Mouse (Mus musculus): ENCODE measurements at regions not wholly inside any gene's neighbourhood (a gene's known extent, or its start where the extent isn't known, plus 50 kb on each side); places are given as distances from the start of the nearest gene placed in this dataset.
A peak's percentile ranks its signal among the peaks of the same experiment; 100 is the strongest.

GRCm38 (mm10) chr17:9821358-9821757 is 151.8 kb upstream of the Pabpc6 start:
- H3K4me1 ChIP-seq (ENCODE audit: control insufficient read depth, insufficient read depth, low read length), result no peaks in the 10 kb centered on the region
- H3K9ac ChIP-seq (ENCODE audit: low read depth, low read length), result no peak overlapping the region
- H3K4me2 ChIP-seq (ENCODE audit: low read depth, low read length), result no peak overlapping the region
- no peak overlapping the region for H3K4me3 ChIP-seq (ENCODE audit: low read length)
- ATAC-seq, result no peak
- no peaks in the 10 kb centered on the region for H3K27me3 ChIP-seq (replicated peaks; ENCODE audit: control insufficient read depth, insufficient read depth, low read length)
- no peaks in the 10 kb centered on the region for H3K9me3 ChIP-seq (ENCODE audit: control insufficient read depth, low read length)
- no peaks in the 10 kb centered on the region for H3K36me3 ChIP-seq (ENCODE audit: control insufficient read depth, insufficient read depth, low read length)
- no peak overlapping the region for H3K27ac ChIP-seq (ENCODE audit: low read length)
- 74% methylated on average over 4 of the region's 4 CpGs for WGBS

- Histone ChIP-seq H3K36me3 (ENCODE audit: control insufficient read depth, insufficient read depth, low read length) (no peaks in the 10 kb centered on the region), H3K27me3 (replicated peaks; ENCODE audit: control insufficient read depth, insufficient read depth, low read length) (no peaks in the 10 kb centered on the region), H3K4me1 (ENCODE audit: control insufficient read depth, insufficient read depth, low read length) (no peaks in the 10 kb centered on the region), H3K9me3 (ENCODE audit: control insufficient read depth, low read length) (no peaks in the 10 kb centered on the region), H3K27ac (ENCODE audit: low read length) (no peak overlapping the region), H3K4me2 (ENCODE audit: low read depth, low read length) (no peak overlapping the region), H3K4me3 (ENCODE audit: low read length) (no peak overlapping the region), H3K9ac (ENCODE audit: low read depth, low read length) (no peak overlapping the region)
- ATAC-seq, result no peak
These were observed 147.5 kb upstream of the Pabpc6 start for GRCm38 (mm10) chr17:9817056-9817455.

- H3K27me3 ChIP-seq (replicated peaks; ENCODE audit: control insufficient read depth, insufficient read depth, low read length), result no peaks in the 10 kb centered on the region
- no peak overlapping the region for H3K4me2 ChIP-seq (ENCODE audit: low read depth, low read length)
- 85% methylated on average over 8 of the region's 8 CpGs for WGBS
- H3K9me3 ChIP-seq (ENCODE audit: control insufficient read depth, low read length), result no peaks in the 10 kb centered on the region
- no peaks in the 10 kb centered on the region for H3K4me1 ChIP-seq (ENCODE audit: control insufficient read depth, insufficient read depth, low read length)
- no peak for ATAC-seq
- H3K27ac ChIP-seq (ENCODE audit: low read length), result no peak overlapping the region
- no peak overlapping the region for H3K9ac ChIP-seq (ENCODE audit: low read depth, low read length)
- H3K4me3 ChIP-seq (ENCODE audit: low read length), result no peak overlapping the region
- H3K36me3 ChIP-seq (ENCODE audit: control insufficient read depth, insufficient read depth, low read length), result no peaks in the 10 kb centered on the region
These were observed 127.6 kb upstream of the Pabpc6 start for GRCm38 (mm10) chr17:9797069-9797468.

- ATAC-seq, result no peak
- Histone ChIP-seq H3K9me3 (ENCODE audit: control insufficient read depth, low read length) (no peaks in the 10 kb centered on the region), H3K27ac (ENCODE audit: low read length) (no peak overlapping the region)
These were observed 126.9 kb upstream of the Pabpc6 start for GRCm38 (mm10) chr17:9796225-9796988.

GRCm38 (mm10) chr17:9778866-9779265 is 109.3 kb upstream of the Pabpc6 start:
- Histone ChIP-seq H3K9ac (ENCODE audit: low read depth, low read length) (no peak overlapping the region), H3K36me3 (ENCODE audit: control insufficient read depth, insufficient read depth, low read length) (no peaks in the 10 kb centered on the region), H3K4me3 (ENCODE audit: low read length) (no peak overlapping the region), H3K9me3 (ENCODE audit: control insufficient read depth, low read length) (no peaks in the 10 kb centered on the region), H3K4me1 (ENCODE audit: control insufficient read depth, insufficient read depth, low read length) (no peaks in the 10 kb centered on the region), H3K27ac (ENCODE audit: low read length) (no peak overlapping the region), H3K4me2 (ENCODE audit: low read depth, low read length) (no peak overlapping the region), H3K27me3 (replicated peaks; ENCODE audit: control insufficient read depth, insufficient read depth, low read length) (no peaks in the 10 kb centered on the region)
- ATAC-seq, result no peak
- 91% methylated on average over 5 of the region's 5 CpGs for WGBS

More at GRCm38 (mm10) chr17:9796225-9796988, 126.9 kb upstream of the Pabpc6 start:
- Histone ChIP-seq H3K36me3 (ENCODE audit: control insufficient read depth, insufficient read depth, low read length) (no peaks in the 10 kb centered on the region), H3K4me3 (ENCODE audit: low read length) (no peak overlapping the region), H3K9ac (ENCODE audit: low read depth, low read length) (no peak overlapping the region), H3K4me2 (ENCODE audit: low read depth, low read length) (no peak overlapping the region), H3K4me1 (ENCODE audit: control insufficient read depth, insufficient read depth, low read length) (no peaks in the 10 kb centered on the region), H3K27me3 (replicated peaks; ENCODE audit: control insufficient read depth, insufficient read depth, low read length) (no peaks in the 10 kb centered on the region)
- WGBS, result 72% methylated on average over 13 of the region's 13 CpGs

GRCm38 (mm10) chr17:9777165-9777564 is 107.6 kb upstream of the Pabpc6 start:
- ATAC-seq, result no peak
- Histone ChIP-seq H3K9me3 (ENCODE audit: control insufficient read depth, low read length) (no peaks in the 10 kb centered on the region), H3K4me3 (ENCODE audit: low read length) (no peak overlapping the region), H3K9ac (ENCODE audit: low read depth, low read length) (no peak overlapping the region), H3K4me2 (ENCODE audit: low read depth, low read length) (no peak overlapping the region), H3K36me3 (ENCODE audit: control insufficient read depth, insufficient read depth, low read length) (no peaks in the 10 kb centered on the region), H3K27me3 (replicated peaks; ENCODE audit: control insufficient read depth, insufficient read depth, low read length) (no peaks in the 10 kb centered on the region), H3K4me1 (ENCODE audit: control insufficient read depth, insufficient read depth, low read length) (no peaks in the 10 kb centered on the region), H3K27ac (ENCODE audit: low read length) (no peak overlapping the region)

- Histone ChIP-seq H3K4me3 (ENCODE audit: low read length) (no peak overlapping the region), H3K4me2 (ENCODE audit: low read depth, low read length) (no peak overlapping the region), H3K4me1 (ENCODE audit: control insufficient read depth, insufficient read depth, low read length) (no peaks in the 10 kb centered on the region), H3K9ac (ENCODE audit: low read depth, low read length) (no peak overlapping the region), H3K27me3 (replicated peaks; ENCODE audit: control insufficient read depth, insufficient read depth, low read length) (no peaks in the 10 kb centered on the region), H3K27ac (ENCODE audit: low read length) (0 out of 2 replicates have a peak overlapping the region, but pooled peaks have one; percentile 1), H3K36me3 (ENCODE audit: control insufficient read depth, insufficient read depth, low read length) (no peaks in the 10 kb centered on the region), H3K9me3 (ENCODE audit: control insufficient read depth, low read length) (no peaks in the 10 kb centered on the region)
- WGBS, result 55% methylated on average over 8 of the region's 9 CpGs
- no peak for ATAC-seq
These were observed 106.9 kb upstream of the Pabpc6 start for GRCm38 (mm10) chr17:9776286-9777016.

- Histone ChIP-seq H3K4me1 (ENCODE audit: control insufficient read depth, insufficient read depth, low read length) (no peaks in the 10 kb centered on the region), H3K27me3 (replicated peaks; ENCODE audit: control insufficient read depth, insufficient read depth, low read length) (no peaks in the 10 kb centered on the region), H3K4me2 (ENCODE audit: low read depth, low read length) (no peak overlapping the region), H3K9ac (ENCODE audit: low read depth, low read length) (no peak overlapping the region), H3K4me3 (ENCODE audit: low read length) (no peak overlapping the region), H3K27ac (ENCODE audit: low read length) (peak overlapping the region; percentile 37; the same call in 1 of the 2 replicates), H3K9me3 (ENCODE audit: control insufficient read depth, low read length) (no peaks in the 10 kb centered on the region), H3K36me3 (ENCODE audit: control insufficient read depth, insufficient read depth, low read length) (no peaks in the 10 kb centered on the region)
- ATAC-seq, result no peak
- WGBS, result 59% methylated on average over 9 of the region's 9 CpGs
These were observed 106.2 kb upstream of the Pabpc6 start for GRCm38 (mm10) chr17:9775668-9776151.

- H3K4me2 ChIP-seq (ENCODE audit: low read depth, low read length), result no peak overlapping the region
- H3K9me3 ChIP-seq (ENCODE audit: control insufficient read depth, low read length), result no peaks in the 10 kb centered on the region
- no peak overlapping the region for H3K9ac ChIP-seq (ENCODE audit: low read depth, low read length)
- no peaks in the 10 kb centered on the region for H3K27me3 ChIP-seq (replicated peaks; ENCODE audit: control insufficient read depth, insufficient read depth, low read length)
- no peaks in the 10 kb centered on the region for H3K36me3 ChIP-seq (ENCODE audit: control insufficient read depth, insufficient read depth, low read length)
- H3K4me3 ChIP-seq (ENCODE audit: low read length), result no peak overlapping the region
- ATAC-seq, result no peak
- H3K4me1 ChIP-seq (ENCODE audit: control insufficient read depth, insufficient read depth, low read length), result no peaks in the 10 kb centered on the region
- H3K27ac ChIP-seq (ENCODE audit: low read length), result peak overlapping the region; percentile 37; the same call in 1 of the 2 replicates
- 64% methylated on average over 11 of the region's 11 CpGs for WGBS
These were observed 105.5 kb upstream of the Pabpc6 start for GRCm38 (mm10) chr17:9774740-9775629.

Data from intestine, embryonic 16.5 days (tissue).